Mouse (Mus musculus): ENCODE measurements around the gene Uchl4. TPM values are rescaled to one million over a fixed set of nuclear protein-coding genes. Genes with fewer than 3 reads are reported as not detected.
"Not testable (repeated sequence)": the region's sequence is repeated elsewhere in the genome, so short reads cannot be mapped to it uniquely, and the experiment has no call there.

Uchl4 gene
- polyA plus RNA-seq, 1 experiment from 2014 or later: 1.3 TPM

DNA sequence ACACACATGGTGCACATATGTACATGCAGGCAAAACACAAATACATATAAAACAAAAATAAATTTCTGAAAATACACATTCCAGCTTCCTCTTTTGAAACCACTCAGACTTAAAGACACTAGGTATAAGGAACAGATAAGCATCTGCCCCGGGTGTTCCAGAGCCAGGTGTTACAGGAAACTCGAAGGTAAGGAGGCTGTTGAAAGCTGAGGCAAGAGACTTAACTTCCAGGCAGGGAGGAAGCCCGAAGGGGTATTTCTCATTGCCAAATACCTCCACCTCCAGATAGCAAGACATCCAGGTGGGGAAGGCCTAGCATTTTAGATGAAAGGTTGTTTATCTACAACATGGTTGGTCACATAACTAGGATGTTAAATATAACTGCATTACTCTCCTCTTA lies 20.4 kb downstream of the Uchl4 start:
- H3K9me3 ChIP-seq (replicated peaks): no peaks in the 10 kb centered on the region
- H3K9ac ChIP-seq: no peak overlapping the region
- 67% methylated on average over 3 of the region's 3 CpGs for WGBS
- ATAC-seq (replicated peaks; ENCODE audit: insufficient number of reproducible peaks, insufficient read depth, low FRiP score, low read depth): no peak
- H3K4me2 ChIP-seq: no peak overlapping the region
- no peaks in the 10 kb centered on the region for H3K27me3 ChIP-seq
- no peaks in the 10 kb centered on the region for H3K36me3 ChIP-seq
- H3K4me1 ChIP-seq (replicated peaks): peaks cover 19% of the 10 kb centered on the region
- no peak overlapping the region for H3K27ac ChIP-seq
- no peak overlapping the region for H3K4me3 ChIP-seq

DNA sequence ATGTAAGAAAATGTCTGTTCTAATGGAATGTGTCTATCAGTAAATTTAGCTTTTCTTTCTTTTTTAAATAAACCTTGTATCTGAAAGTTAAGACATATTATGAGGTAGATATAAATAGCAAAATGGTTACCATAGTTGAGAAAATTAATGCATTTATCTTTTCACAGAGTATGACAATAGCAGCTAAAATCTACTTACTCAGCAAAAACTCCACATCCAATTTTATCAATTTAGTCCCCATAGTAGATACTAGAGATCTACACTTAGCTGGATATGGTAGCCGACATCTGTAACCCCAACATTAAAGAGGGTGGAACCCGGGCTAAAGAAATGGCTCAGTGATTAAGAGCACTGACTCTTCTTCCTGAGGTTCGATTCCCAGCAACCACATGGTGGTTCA lies 21.2 kb downstream of the Uchl4 start:
- no peak overlapping the region for H3K4me2 ChIP-seq
- H3K9me3 ChIP-seq (replicated peaks): no peaks in the 10 kb centered on the region
- H3K9ac ChIP-seq: no peak overlapping the region
- no peak overlapping the region for H3K27ac ChIP-seq
- no peaks in the 10 kb centered on the region for H3K27me3 ChIP-seq
- H3K4me1 ChIP-seq (replicated peaks): peaks cover 11% of the 10 kb centered on the region
- no peak overlapping the region for H3K4me3 ChIP-seq
- H3K36me3 ChIP-seq: no peaks in the 10 kb centered on the region
- 83% methylated on average over 3 of the region's 3 CpGs for WGBS
- no peak for ATAC-seq (replicated peaks; ENCODE audit: insufficient number of reproducible peaks, insufficient read depth, low FRiP score, low read depth)

DNA sequence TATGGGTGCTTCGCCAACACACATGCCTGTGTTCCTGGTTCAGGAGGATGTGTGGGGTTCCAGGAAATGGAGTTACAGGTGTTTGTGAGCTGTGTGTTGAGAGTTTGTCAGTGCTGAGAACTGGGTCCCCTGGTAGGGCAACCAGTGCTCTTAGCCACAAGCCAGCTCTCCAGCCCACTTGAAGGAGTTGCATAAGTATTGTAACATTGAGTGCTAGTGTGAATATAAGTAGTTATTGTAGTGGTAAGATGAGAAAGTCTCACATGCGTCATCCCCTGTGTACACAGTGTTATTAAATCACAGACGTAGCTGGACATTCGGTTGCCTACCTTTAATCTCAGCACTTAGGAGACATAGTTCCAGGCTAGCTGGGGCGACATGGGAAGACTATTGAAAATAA lies 24.9 kb downstream of the Uchl4 start:
- no peak overlapping the region for H3K4me3 ChIP-seq
- H3K27ac ChIP-seq: no peak overlapping the region
- no peaks in the 10 kb centered on the region for H3K27me3 ChIP-seq
- no peaks in the 10 kb centered on the region for H3K36me3 ChIP-seq
- no peak for ATAC-seq (replicated peaks; ENCODE audit: insufficient number of reproducible peaks, insufficient read depth, low FRiP score, low read depth)
- no peak overlapping the region for H3K9ac ChIP-seq
- no peaks in the 10 kb centered on the region for H3K9me3 ChIP-seq (replicated peaks)
- no peak overlapping the region for H3K4me2 ChIP-seq
- WGBS: 86% methylated on average over 5 of the region's 5 CpGs
- H3K4me1 ChIP-seq (replicated peaks): no peaks in the 10 kb centered on the region

- H3K4me2 ChIP-seq: no peak overlapping the region
- no peak overlapping the region for H3K4me3 ChIP-seq
- no peaks in the 10 kb centered on the region for H3K9me3 ChIP-seq (replicated peaks)
- H3K27me3 ChIP-seq: no peaks in the 10 kb centered on the region
- ATAC-seq (replicated peaks; ENCODE audit: insufficient number of reproducible peaks, insufficient read depth, low FRiP score, low read depth): no peak
- H3K4me1 ChIP-seq (replicated peaks): no peaks in the 10 kb centered on the region
- H3K9ac ChIP-seq: no peak overlapping the region
- WGBS: 83% methylated on average over 4 of the region's 4 CpGs
- no peak overlapping the region for H3K27ac ChIP-seq
- H3K36me3 ChIP-seq: no peaks in the 10 kb centered on the region
Observed at GRCm38 (mm10) chr9:64261023-64261422, 26.0 kb downstream of the Uchl4 start.

DNA sequence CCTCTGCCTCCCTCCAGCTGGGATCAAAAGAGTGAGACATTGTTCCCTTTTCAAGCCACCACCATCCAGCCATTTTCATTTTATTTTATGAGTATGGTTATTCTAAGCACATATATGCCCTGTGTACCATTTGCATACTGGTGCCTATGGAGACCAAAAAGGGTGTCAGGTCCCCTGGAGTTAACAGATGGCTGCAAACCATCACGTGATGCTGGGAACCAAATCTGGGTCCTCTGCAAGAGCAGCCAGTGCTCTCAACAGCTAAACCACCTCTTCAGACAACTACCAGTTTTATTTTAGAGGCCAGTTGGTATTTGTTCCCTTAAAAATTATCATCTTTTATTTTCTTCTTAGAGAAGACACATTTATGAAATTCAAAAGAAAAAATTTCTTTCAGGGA lies 29.8 kb downstream of the Uchl4 start:
- Histone ChIP-seq H3K9me3 (replicated peaks) (no peaks in the 10 kb centered on the region), H3K27me3 (no peaks in the 10 kb centered on the region), H3K27ac (no peak overlapping the region), H3K4me3 (no peak overlapping the region), H3K4me1 (replicated peaks) (no peaks in the 10 kb centered on the region), H3K4me2 (no peak overlapping the region), H3K9ac (no peak overlapping the region), H3K36me3 (no peaks in the 10 kb centered on the region)
- no peak for ATAC-seq (replicated peaks; ENCODE audit: insufficient number of reproducible peaks, insufficient read depth, low FRiP score, low read depth)
- WGBS: 35% methylated on average over 1 of the region's 1 CpGs

DNA sequence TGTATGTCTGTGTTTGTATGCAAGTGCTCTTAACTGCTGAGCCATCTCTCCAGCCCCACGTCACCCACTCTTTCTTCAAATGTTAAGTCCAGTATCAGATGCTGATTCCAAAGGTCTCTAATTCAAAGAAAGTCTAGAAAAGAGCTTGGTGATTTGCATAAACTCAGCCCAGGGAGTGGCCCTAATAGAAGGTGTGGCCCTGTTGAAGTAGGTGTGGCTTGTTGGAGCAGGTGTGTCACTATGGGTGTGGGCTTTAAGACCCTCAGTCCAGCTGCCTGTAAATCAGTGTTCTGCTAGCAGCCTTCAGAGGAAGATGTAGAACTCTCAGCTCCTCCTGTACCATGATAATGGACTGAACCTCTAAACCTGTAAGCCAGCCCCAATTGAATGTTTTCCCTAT lies 32.2 kb downstream of the Uchl4 start:
- Histone ChIP-seq H3K4me1 (replicated peaks) (no peaks in the 10 kb centered on the region), H3K36me3 (no peaks in the 10 kb centered on the region), H3K9ac (no peak overlapping the region), H3K4me3 (no peak overlapping the region), H3K27me3 (no peaks in the 10 kb centered on the region), H3K4me2 (no peak overlapping the region), H3K9me3 (replicated peaks) (no peaks in the 10 kb centered on the region), H3K27ac (no peak overlapping the region)
- no peak for ATAC-seq (replicated peaks; ENCODE audit: insufficient number of reproducible peaks, insufficient read depth, low FRiP score, low read depth)
- WGBS: 85% methylated on average over 1 of the region's 1 CpGs

GRCm38 (mm10) chr9:64268196-64268595 lies 33.2 kb downstream of the Uchl4 start:
- Histone ChIP-seq H3K36me3 (no peaks in the 10 kb centered on the region), H3K4me2 (no peak overlapping the region), H3K9ac (no peak overlapping the region), H3K9me3 (replicated peaks) (no peaks in the 10 kb centered on the region), H3K27ac (no peak overlapping the region), H3K4me1 (replicated peaks) (no peaks in the 10 kb centered on the region), H3K4me3 (no peak overlapping the region), H3K27me3 (no peaks in the 10 kb centered on the region)
- no peak for ATAC-seq (replicated peaks; ENCODE audit: insufficient number of reproducible peaks, insufficient read depth, low FRiP score, low read depth)
- WGBS: 80% methylated on average over 10 of the region's 10 CpGs

GRCm38 (mm10) chr9:64268836-64269235 lies 33.8 kb downstream of the Uchl4 start:
- not testable (repeated sequence) for H3K4me1 ChIP-seq (replicated peaks); H3K9ac ChIP-seq
- 91% methylated on average over 8 of the region's 8 CpGs for WGBS

GRCm38 (mm10) chr9:64271249-64271648 lies 36.2 kb downstream of the Uchl4 start:
- WGBS: 55% methylated on average over 3 of the region's 3 CpGs
- Histone ChIP-seq H3K36me3 (no peaks in the 10 kb centered on the region), H3K4me2 (no peak overlapping the region), H3K4me3 (no peak overlapping the region), H3K9ac (no peak overlapping the region), H3K4me1 (replicated peaks) (no peaks in the 10 kb centered on the region), H3K27me3 (no peaks in the 10 kb centered on the region), H3K9me3 (replicated peaks) (no peaks in the 10 kb centered on the region), H3K27ac (no peak overlapping the region)
- no peak for ATAC-seq (replicated peaks; ENCODE audit: insufficient number of reproducible peaks, insufficient read depth, low FRiP score, low read depth)

More at GRCm38 (mm10) chr9:64268836-64269235, 33.8 kb downstream of the Uchl4 start:
- not testable (repeated sequence) for H3K27ac ChIP-seq; H3K27me3 ChIP-seq; H3K4me2 ChIP-seq; H3K36me3 ChIP-seq; H3K9me3 ChIP-seq (replicated peaks); H3K4me3 ChIP-seq; ATAC-seq (replicated peaks; ENCODE audit: insufficient number of reproducible peaks, insufficient read depth, low FRiP score, low read depth)

GRCm38 (mm10) chr9:64272611-64273010 lies 37.6 kb downstream of the Uchl4 start:
- Histone ChIP-seq H3K27me3 (no peaks in the 10 kb centered on the region), H3K4me1 (replicated peaks) (no peaks in the 10 kb centered on the region), H3K9ac (no peak overlapping the region), H3K9me3 (replicated peaks) (no peaks in the 10 kb centered on the region), H3K4me3 (no peak overlapping the region), H3K36me3 (no peaks in the 10 kb centered on the region), H3K27ac (no peak overlapping the region), H3K4me2 (no peak overlapping the region)
- no peak for ATAC-seq (replicated peaks; ENCODE audit: insufficient number of reproducible peaks, insufficient read depth, low FRiP score, low read depth)
- 38% methylated on average over 7 of the region's 7 CpGs for WGBS

- Histone ChIP-seq H3K9ac (no peak overlapping the region), H3K27me3 (no peaks in the 10 kb centered on the region), H3K4me1 (replicated peaks) (no peaks in the 10 kb centered on the region), H3K27ac (no peak overlapping the region), H3K4me2 (no peak overlapping the region), H3K4me3 (no peak overlapping the region), H3K36me3 (no peaks in the 10 kb centered on the region), H3K9me3 (replicated peaks) (no peaks in the 10 kb centered on the region)
- no peak for ATAC-seq (replicated peaks; ENCODE audit: insufficient number of reproducible peaks, insufficient read depth, low FRiP score, low read depth)
- 66% methylated on average over 4 of the region's 4 CpGs for WGBS
Observed at GRCm38 (mm10) chr9:64273757-64274156, 38.8 kb downstream of the Uchl4 start.

GRCm38 (mm10) chr9:64274291-64274690 lies 39.3 kb downstream of the Uchl4 start:
- H3K9ac ChIP-seq: no peak overlapping the region
- no peak overlapping the region for H3K4me2 ChIP-seq
- 72% methylated on average over 4 of the region's 4 CpGs for WGBS
- no peaks in the 10 kb centered on the region for H3K9me3 ChIP-seq (replicated peaks)
- ATAC-seq (replicated peaks; ENCODE audit: insufficient number of reproducible peaks, insufficient read depth, low FRiP score, low read depth): no peak
- H3K36me3 ChIP-seq: no peaks in the 10 kb centered on the region
- H3K4me1 ChIP-seq (replicated peaks): no peaks in the 10 kb centered on the region
- H3K4me3 ChIP-seq: no peak overlapping the region
- no peaks in the 10 kb centered on the region for H3K27me3 ChIP-seq
- H3K27ac ChIP-seq: no peak overlapping the region
